In the genomic region with DNA sequence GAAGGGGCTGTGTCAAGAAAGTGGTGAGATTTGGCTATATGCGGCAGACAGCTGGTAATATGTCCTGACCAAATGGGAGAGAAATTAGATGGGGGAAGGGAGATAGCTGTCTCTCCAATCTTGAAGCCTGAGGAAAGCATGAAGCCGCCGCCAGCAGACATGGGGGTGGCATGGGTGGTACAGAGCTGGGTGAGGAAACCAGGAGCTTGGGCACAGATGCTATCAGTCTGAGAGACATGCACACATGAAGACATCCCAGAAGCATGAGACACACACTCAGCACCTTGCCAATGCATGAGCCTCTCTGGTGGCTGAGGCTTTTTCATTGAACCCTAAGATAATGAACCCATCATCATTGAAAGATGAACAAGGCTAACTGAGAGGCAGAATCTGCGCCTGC, we compare ENCODE assay signal across 14 mouse cellular contexts. TPM values are rescaled to one million over a fixed set of nuclear protein-coding genes. Genes with fewer than 3 reads are reported as not detected.
DNase-seq lines count a peak whose midpoint lies in the region; ATAC-seq lines count a peak whose summit lies in the region.
"Had no signal": no experiment of that assay in that cellular context is flagged by ENCODE, and none has a peak within 500 bp of the region (broad histone marks: within the 10 kb centered on the region; RNA-seq: fewer than 3 reads in every experiment).

No protein-coding gene starts in this region.

- no peak overlapping the region for H3K9ac ChIP-seq in midbrain, embryonic 16.5 days (ENCODE audit: low read depth, low read length)
- H3K9ac ChIP-seq in hindbrain, embryonic 16.5 days (ENCODE audit: low read depth, low read length): no peak overlapping the region
- H3K9ac ChIP-seq: embryonic facial prominence, embryonic 13.5 days had no signal

- DNase-seq in midbrain, embryonic 10.5 days (ENCODE audit: low spot score): no peak
- DNase-seq in frontal cortex, postnatal 36 days (ENCODE audit: low spot score in 2 of 2): peak; percentile 60 to 74
- DNase-seq in left cerebral cortex, postnatal 14 days (ENCODE audit: low spot score in 2 of 2): peak; percentile 50 to 81
- DNase-seq in heart, postnatal 36 days: no peak
- no peak for DNase-seq in gastrocnemius, postnatal 36 days
- DNase-seq: heart, postnatal 10 days; lung, postnatal 10 days; thymus, postnatal 4 days had no signal

- intact Hi-C loops in left cerebral cortex, postnatal 14 days (cut with DNase I): no loop called here
- intact Hi-C loops in heart, postnatal 36 days (cut with DNase I): no loop called here
- intact Hi-C loops in gastrocnemius, postnatal 36 days (cut with DNase I): no loop called here

- no peaks in the 10 kb centered on the region for H3K9me3 ChIP-seq in midbrain, embryonic 16.5 days (replicated peaks; ENCODE audit: control insufficient read depth, low read length, poor library complexity, severe bottlenecking)
- no peaks in the 10 kb centered on the region for H3K9me3 ChIP-seq in midbrain, embryonic 10.5 days (replicated peaks)
- no peaks in the 10 kb centered on the region for H3K9me3 ChIP-seq in hindbrain, embryonic 16.5 days (ENCODE audit: control insufficient read depth, low read length)
- H3K9me3 ChIP-seq: embryonic facial prominence, embryonic 13.5 days had no signal

- peak overlapping the region; percentile 38 for H3K4me2 ChIP-seq in midbrain, embryonic 16.5 days (ENCODE audit: low read length)
- H3K4me2 ChIP-seq in hindbrain, embryonic 16.5 days (ENCODE audit: low read length): no peak overlapping the region
- H3K4me2 ChIP-seq: embryonic facial prominence, embryonic 13.5 days; liver, embryonic 11.5 days had no signal

- 97% methylated on average over 4 of the region's 4 CpGs for WGBS in midbrain, embryonic 16.5 days
- WGBS in midbrain, embryonic 10.5 days: 90% methylated on average over 4 of the region's 4 CpGs
- 88% methylated on average over 4 of the region's 4 CpGs for WGBS in hindbrain, embryonic 16.5 days

- H3K4me1 ChIP-seq in midbrain, embryonic 16.5 days (ENCODE audit: control insufficient read depth, insufficient read depth, low read length): no peaks in the 10 kb centered on the region
- peaks cover 8% of the 10 kb centered on the region; the same call in 1 of the 2 replicates for H3K4me1 ChIP-seq in midbrain, embryonic 10.5 days
- no peaks in the 10 kb centered on the region for H3K4me1 ChIP-seq in hindbrain, embryonic 16.5 days (ENCODE audit: control insufficient read depth, insufficient read depth, low read depth, low read length)
- H3K4me1 ChIP-seq: embryonic facial prominence, embryonic 13.5 days had no signal

- no peaks in the 10 kb centered on the region for H3K27me3 ChIP-seq in midbrain, embryonic 16.5 days (ENCODE audit: control insufficient read depth, insufficient read depth, low read depth, low read length)
- no peaks in the 10 kb centered on the region for H3K27me3 ChIP-seq in midbrain, embryonic 10.5 days (ENCODE audit: low read depth, poor library complexity, severe bottlenecking)
- H3K27me3 ChIP-seq in hindbrain, embryonic 16.5 days (replicated peaks; ENCODE audit: control insufficient read depth, insufficient read depth, low read length): no peaks in the 10 kb centered on the region
- H3K27me3 ChIP-seq: embryonic facial prominence, embryonic 13.5 days; Patski had no signal

- ATAC-seq in midbrain, embryonic 16.5 days: peak; percentile 54; the same call in 1 of the 2 replicates
- ATAC-seq in hindbrain, embryonic 16.5 days: no peak
- ATAC-seq: forebrain, embryonic 14.5 days; Patski had no signal

- no peak overlapping the region for H3K4me3 ChIP-seq in midbrain, embryonic 16.5 days (ENCODE audit: low read depth, low read length)
- H3K4me3 ChIP-seq in midbrain, embryonic 10.5 days: no peak overlapping the region
- H3K4me3 ChIP-seq in hindbrain, embryonic 16.5 days (ENCODE audit: low read length): no peak overlapping the region
- H3K4me3 ChIP-seq: embryonic facial prominence, embryonic 13.5 days had no signal

- H3K36me3 ChIP-seq in midbrain, embryonic 16.5 days (ENCODE audit: control insufficient read depth, insufficient read depth, low read length): no peaks in the 10 kb centered on the region
- no peaks in the 10 kb centered on the region for H3K36me3 ChIP-seq in midbrain, embryonic 10.5 days
- no peaks in the 10 kb centered on the region for H3K36me3 ChIP-seq in hindbrain, embryonic 16.5 days (ENCODE audit: control insufficient read depth, insufficient read depth, low read length)
- H3K36me3 ChIP-seq: embryonic facial prominence, embryonic 13.5 days had no signal

- H3K27ac ChIP-seq in midbrain, embryonic 16.5 days (ENCODE audit: low read length): no peak overlapping the region
- H3K27ac ChIP-seq in midbrain, embryonic 10.5 days (replicated peaks): no peak overlapping the region
- H3K27ac ChIP-seq in hindbrain, embryonic 16.5 days (ENCODE audit: low read depth, low read length): no peak overlapping the region
- H3K27ac ChIP-seq: embryonic facial prominence, embryonic 13.5 days had no signal

RNA-seq across cellular contexts. Expression of gene Arhgef28, which starts 34.5 kb away (rescaled TPM):
- polyA plus RNA-seq in midbrain, embryonic 16.5 days (2015; fragmentation: Nextera tagmentation; extraction: Ambion mirVana): 33.3 and 35.1 TPM in 2 replicates
- polyA plus RNA-seq in midbrain, embryonic 10.5 days (2016; fragmentation: Nextera tagmentation; extraction: Ambion mirVana): 8.9 and 10.0 TPM in 2 replicates
- total RNA-seq in left cerebral cortex, postnatal 14 days (2021): 10 to 100 TPM; 37.6 to 40.5 TPM
- total RNA-seq in heart, postnatal 36 days (2021): 1 to 10 TPM; 4.5 to 4.9 TPM
- 30.6 and 33.0 TPM in 2 replicates for polyA plus RNA-seq in hindbrain, embryonic 16.5 days (2015; fragmentation: Nextera tagmentation; extraction: Ambion mirVana)
- total RNA-seq in gastrocnemius, postnatal 36 days (2021): 1 to 10 TPM; 2.8 to 3.7 TPM

Comparison
In these comparisons a context has a peak if more than half of its experiments do, and no peak if none do; other contexts are left out.
1. DNase-seq: peak in frontal cortex, postnatal 36 days (2 of 2) and left cerebral cortex, postnatal 14 days (2 of 2); none in midbrain, embryonic 10.5 days (single experiment), heart, postnatal 36 days (0 of 2) and gastrocnemius, postnatal 36 days (0 of 2).
2. RNA of gene Arhgef28, which starts 34.5 kb away (total RNA-seq): 37.6 to 40.5 TPM in left cerebral cortex, postnatal 14 days; 4.5 to 4.9 TPM in heart, postnatal 36 days and 2.8 to 3.7 TPM in gastrocnemius, postnatal 36 days; every median in the first group is over 4 times any median in the second.